Mouse (Mus musculus): Measurements from ENCODE around the gene Hsf5. TPM values are rescaled to one million over a fixed set of nuclear protein-coding genes. Genes with fewer than 3 reads are reported as not detected.

The Hsf5 gene
- total RNA-seq, 2 experiments from 2014 or later, result not detected

DNA sequence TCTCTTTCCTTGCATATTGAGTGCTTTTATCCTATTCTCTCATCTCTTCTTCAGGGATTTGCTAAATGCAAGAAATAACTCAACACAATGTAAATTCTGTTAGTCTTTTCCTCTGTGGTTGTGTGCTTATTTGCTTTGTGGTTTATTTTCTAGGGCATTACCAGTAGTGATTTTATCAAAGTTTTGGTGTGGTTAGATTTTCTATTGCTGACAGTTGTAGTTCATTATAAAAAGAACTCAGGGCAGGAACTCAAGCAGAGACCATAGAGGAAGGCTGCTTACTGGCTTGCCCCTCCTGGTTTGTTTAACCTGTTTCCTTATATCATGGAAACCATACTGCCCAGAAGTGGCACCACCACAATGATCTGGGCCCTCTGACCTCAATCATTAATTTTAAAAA is 25.9 kb downstream of the Hsf5 start:
- DNase-seq, result no peak

DNA sequence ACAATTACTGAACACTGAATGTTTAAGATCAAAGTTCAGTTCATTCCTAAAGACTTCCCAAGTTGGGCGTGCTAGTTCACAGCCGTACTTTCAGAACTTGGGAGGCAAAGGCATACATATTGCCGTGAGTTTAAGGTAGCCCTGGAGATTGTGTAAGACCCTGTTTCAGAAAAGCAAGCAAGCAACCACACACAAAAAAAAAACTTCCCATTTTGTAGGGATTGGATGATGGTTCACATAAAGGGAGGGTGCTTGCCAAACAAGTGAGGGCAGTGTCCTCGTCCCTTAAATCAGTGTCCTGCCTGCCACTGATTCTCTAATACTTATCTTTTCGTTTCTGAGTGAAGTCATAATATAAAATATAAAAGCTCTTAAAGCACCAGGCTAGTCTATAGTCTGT is 37.7 kb downstream of the Hsf5 start:
- no peak for DNase-seq

DNA sequence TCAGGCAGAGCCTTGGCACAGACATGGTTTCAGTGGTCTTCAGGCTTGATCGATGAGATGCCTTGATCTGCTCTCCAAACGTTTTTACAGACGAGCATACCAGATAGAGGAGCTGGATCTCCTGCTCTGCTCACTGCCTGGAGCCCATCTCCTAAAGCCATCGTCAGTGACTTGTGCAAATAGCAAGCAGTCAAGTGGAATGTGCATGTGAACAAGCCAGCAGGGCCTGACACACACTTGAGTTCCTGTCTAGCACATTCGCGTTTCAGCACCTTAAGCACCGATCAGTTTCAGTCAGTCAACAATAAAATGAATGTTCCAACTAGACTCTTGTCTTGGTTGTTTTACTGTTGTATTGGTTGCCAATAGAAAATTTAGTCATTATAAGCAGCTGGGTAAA is 42.3 kb downstream of the Hsf5 start:
- no peak for DNase-seq

DNA sequence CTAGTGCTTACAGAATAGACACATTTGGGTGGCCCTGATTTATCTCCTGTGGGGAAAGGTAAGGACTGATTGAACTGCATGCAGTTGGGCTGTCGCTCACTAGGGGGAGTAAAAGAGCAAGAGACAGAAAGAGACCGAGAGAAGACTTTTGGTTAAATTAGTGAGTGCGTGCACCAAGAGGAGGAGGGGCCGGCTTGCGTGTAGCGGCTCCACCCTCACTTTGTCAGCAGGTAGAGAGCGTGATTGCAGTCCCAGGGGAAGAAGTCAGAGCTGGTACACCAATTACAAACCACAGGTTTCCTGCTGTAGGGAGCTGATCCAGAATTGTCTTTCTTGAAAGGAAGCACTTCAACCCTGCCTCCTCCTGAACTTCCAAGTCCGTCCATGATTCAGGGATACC is 45.4 kb downstream of the Hsf5 start, which contains the start of gene Rnf43:
TSS of gene Rnf43 (plus strand) at position 316 of the 400 bp plus-strand sequence.
- peak; percentile 80 to 92 for DNase-seq

DNA sequence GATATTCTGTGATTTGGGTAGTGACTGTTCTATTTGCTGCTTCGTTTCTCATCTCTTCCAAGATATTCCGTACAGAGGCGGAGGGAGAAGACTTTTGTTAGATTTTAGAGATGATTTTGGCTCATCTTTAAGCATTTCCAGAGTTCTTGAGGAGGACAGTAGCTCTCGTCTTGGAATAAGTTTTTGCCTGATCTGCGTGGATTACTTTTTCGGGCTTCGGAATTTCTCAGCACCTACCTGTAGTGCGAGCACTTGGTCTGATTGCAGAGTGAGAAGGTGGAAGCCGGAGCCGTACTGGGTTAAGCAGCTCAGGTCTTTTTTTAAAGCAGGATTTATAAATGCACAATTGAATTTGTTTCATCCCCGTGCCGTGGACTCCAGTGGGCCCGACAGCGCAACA is 45.9 kb downstream of the Hsf5 start:
- DNase-seq, result peak in 1 of 2 experiments; percentile 5

DNA sequence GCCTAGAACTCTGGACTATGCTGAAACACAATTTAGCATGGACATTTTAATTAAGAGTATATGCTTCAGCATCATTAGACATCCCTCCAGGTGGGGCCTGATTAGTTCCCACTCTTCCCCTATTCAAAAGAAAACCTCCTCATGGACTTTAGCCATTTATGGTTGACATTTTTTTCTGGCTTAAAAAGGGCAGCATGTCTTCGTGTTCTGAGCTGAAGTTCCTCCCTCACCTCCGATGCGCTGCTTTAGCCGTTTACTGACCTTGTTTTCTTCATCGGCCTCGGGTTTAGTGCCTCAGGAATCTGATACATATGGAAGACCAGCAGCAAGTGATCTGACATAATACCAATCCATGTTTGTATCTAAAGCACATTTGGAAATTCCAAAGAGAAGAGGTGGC is 47.0 kb downstream of the Hsf5 start:
- no peak for DNase-seq

DNA sequence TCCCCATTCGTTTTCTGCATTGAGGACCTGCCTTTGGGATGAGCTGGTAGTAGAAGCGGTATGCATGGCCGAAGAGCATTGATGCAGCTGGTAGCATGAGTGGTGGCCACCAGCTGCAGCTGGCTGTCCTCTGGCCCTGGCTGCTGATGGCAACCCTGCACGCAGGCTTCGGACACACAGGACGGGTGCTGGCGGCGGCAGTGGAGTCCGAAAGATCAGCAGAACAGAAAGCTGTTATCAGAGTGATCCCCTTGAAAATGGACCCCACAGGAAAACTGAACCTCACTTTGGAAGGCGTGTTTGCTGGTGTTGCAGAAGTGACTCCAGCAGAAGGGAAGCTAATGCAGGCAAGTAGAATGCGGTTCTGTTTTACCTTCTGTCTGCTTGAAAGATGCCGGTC is 47.6 kb downstream of the Hsf5 start:
- no peak for DNase-seq

DNA sequence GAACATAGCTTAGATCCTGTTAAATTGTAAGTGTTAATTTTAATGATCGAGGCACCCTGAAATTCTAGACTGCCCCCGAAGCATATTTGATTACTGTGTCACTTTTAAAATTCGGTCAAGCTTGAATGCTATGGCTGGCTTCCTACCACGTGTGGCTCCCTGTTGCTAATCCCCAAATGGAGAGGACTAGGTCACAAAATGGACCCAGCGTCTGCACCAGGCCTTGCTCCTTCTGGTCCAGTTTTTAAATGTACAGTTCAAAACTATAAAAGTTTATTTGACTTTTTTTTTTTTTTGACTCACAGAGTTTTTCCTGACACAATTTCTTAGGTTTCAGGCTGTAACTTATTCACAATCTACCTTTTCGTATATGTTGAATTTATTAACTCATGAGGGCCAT is 48.3 kb downstream of the Hsf5 start:
- no peak for DNase-seq

DNA sequence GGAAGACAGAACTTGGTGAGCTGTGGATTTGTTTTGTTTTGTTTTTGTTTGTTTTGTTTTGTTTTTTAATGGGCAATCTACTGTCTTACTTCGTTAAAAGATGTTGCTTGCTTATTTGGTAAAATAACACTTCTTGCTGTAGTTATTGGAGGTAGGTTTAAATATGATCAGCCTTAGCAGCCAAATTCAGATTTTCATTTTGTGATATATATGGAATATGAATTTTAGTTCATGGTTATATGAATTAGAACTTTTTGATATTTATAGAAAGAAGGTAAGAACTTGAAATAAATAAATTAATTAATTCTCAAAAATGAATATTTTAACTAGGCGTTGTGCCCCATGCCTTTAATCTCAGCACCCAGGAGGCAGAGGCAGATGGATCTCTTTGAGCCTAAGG is 48.7 kb downstream of the Hsf5 start:
- DNase-seq, result no peak

DNA sequence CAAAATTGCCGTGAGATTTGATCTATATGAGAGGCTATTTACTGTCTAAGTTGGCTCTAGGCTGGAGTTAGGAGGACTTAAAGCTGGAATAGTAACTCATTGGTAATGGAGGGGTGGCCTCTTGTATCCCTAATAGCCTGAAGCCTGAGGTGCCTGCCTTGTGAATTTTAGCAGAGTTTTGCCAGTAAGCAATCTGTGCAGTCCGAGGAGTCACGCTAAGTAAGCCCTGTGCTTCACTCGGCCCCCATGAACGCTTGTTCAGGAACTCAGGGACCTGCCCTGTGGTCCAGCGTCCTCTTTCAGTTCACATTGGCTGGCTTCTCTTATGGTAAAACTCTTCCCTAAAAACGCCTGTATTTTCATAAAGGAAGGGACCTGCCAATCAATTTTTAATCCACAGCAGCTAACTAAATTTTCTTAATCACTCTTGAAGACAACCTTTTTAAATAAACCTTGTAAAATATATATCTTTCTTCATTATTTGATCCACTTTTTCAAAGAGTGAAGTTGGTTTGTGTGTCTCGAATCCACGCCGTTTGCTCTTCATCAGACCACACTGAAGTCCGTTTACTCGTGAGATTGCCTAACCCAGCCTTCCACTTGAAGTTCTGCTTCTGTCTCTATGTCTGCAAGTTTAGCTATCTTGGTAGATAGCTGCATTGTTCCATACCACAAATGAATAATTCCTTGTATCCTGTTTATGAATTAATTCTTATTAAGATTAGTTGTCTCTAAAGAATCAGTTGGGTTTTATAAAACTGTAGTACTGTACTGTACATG is 49.5 kb downstream of the Hsf5 start:
- no peak for DNase-seq

DNA sequence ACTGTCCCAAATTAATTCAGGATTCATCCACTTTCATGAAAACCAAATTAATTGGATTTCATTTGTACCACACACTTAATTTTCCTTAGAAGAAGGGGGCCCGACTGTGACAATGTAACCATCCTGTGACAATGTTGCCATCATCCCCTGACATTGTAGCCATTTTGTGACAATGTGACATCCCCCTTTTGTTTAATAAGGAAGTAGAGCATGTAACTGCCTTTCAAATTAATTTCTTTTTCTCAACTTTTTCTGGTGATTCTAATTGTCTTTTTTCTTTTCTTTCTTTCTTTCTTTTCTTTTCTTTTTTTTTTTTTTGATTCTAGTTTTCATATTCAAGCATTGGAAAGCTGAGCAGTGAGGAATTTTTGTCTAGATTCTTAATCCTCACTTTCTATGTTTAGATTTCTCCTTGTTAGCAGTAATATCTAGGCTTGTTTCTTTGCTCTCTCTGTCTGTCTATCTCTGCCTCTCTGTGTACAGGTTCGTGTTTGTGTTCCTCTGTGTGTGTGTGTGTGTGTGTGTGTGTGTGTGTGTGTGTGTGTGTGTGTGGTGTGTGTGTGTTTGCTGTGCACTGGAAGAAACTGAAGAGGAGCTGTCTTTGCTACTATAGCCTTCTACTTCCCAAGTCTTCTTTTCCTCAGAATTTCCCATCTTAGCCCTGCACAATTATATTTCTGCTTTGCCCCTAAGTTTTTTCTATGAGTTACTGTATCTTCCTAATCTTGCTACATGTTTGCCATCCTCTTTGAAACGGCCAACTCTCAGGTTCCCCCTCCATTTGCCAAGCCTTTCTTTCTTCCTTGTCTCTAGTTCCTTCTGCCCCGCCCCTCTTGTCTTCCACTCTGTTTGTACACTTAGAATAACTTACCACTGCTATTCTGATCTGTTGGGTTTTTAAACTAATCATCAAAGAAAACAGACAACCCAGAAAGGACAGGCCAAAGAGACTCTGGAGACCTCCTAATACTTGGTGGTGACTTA is 50.4 kb downstream of the Hsf5 start:
- DNase-seq, result no peak

DNA sequence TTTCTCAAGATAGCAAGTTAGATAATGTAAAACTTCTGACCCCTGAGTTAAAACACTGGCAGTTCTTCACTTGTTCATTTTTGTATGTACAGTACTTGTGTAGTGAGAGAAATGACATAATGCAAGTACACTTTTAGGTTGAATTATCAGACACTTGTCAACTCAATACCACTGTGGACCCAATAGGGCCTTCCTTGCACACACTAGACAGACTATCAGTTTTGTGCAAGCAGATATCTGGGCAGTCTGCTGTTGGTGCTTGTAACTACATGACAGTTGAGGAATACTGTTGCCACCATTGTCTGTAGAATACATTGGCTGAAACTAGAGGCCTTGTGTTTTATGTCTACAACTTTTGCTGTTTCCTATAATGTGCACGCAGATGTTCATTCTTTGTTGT is 56.3 kb downstream of the Hsf5 start:
- DNase-seq, result no peak

DNA sequence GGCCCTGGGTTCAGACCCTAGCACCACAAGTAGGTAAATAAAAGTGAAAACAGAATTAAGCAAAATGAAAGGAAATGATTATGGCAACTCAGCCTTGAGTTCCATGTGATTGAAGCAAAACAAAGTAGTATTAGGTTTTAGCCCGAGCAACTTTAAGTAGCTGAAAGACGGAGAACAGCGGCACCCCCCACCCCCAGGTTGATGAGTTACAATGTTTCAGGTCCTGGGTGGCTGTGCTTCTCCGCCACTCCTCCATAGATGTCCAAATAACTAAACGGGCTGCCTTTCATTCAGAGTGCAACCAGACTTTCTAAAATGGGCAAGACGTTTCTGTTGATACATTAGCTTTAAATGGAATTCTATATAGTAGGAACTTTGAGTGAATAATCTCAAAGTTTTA is 58.6 kb downstream of the Hsf5 start:
- DNase-seq, result no peak

DNA sequence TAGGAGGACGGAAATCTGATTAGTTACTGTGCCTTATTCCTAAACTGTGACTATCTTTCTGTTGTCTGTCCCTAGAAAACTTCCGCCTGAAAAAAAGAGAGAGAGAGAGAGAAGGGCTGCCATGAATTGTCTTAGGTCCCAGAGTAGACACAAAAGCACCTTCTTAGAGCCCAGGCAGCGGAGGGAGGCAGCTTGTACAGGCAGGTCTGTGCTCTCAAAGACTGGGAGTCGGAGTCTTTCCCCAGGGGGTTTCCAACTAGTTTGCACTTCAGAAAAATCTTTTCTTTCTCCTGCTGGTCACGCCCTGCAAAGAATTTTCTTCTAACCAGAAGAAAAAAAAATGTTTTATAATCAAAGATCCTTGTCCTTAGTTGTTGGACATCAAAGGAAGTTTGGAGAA is 60.8 kb downstream of the Hsf5 start:
- no peak for DNase-seq

DNA sequence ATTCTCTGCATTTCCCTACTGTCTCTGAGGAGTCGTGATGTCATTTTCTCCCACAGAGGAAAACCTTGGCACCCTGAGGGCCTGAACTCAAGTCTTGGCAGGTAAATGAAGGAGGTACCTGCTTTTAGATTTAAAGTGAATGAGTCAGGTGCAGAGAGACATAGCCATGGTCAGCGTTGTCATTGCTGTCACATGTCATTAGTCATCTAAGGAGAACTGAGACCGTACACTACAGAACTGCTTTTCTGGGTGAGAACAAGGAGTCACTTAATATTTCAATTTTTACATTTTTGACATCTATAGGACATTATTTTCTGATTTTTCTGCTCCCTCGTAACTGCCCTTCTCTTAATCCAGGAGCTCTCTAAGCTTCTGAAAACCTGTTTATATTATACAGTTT is 61.6 kb downstream of the Hsf5 start:
- no peak for DNase-seq

DNA sequence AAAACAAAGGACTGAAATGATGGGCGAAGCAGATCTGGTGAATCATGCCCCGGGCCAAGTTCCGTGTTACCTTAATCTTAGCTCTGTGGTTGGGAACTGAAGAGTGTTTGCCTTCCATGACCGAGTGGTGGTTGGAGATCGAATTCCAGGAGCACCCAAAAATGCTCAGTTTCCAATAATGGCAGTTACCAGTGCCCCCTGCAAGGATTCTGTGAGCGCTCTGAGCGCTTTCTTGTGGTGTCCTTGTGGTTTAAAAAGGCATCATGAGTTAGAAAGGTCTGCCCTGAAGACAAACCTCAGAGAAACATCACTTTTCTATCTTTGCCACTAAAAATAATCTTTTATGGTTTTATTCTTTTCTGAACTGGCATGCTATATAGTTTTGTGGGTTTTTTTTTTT is 62.0 kb downstream of the Hsf5 start:
- DNase-seq, result no peak

DNA sequence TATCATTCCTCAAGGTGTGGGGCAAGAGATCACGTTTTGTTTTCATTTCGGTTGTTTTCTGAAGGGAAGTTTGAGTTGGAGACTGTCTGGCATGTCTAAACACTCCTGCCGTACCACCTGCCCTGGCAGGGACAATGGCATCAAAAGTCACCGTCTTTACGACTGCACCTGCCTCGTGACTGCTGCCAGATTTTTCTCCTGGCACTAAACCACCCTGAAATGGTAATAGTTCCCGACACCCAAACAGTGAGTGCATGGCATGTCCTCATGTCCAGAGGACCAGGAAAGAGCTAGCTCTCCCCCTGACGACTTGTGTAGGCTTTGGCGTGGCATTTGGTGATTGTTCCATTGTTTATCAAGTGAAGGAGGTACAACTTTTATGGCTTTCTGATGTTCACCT is 63.8 kb downstream of the Hsf5 start:
- no peak for DNase-seq

DNA sequence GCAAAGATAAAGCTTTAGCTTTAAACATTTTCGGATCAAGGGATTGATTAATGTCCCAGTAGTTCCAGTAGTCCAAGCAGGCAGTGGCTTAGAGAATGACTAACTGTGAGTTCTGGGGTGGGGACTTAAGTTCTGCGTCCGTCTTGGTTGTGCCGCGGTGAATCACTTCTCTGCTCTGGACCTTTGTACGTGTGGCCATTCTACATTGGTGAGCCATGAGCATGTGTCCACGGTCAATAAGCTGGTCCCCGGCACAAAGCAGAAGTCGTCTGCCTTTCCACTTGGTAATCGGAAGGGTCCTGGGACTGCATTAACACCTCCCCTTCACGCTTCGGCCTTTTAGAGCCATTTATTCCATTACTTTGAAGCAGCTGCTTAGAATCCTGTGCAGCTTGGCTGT is 65.1 kb downstream of the Hsf5 start:
- DNase-seq, result no peak

DNA sequence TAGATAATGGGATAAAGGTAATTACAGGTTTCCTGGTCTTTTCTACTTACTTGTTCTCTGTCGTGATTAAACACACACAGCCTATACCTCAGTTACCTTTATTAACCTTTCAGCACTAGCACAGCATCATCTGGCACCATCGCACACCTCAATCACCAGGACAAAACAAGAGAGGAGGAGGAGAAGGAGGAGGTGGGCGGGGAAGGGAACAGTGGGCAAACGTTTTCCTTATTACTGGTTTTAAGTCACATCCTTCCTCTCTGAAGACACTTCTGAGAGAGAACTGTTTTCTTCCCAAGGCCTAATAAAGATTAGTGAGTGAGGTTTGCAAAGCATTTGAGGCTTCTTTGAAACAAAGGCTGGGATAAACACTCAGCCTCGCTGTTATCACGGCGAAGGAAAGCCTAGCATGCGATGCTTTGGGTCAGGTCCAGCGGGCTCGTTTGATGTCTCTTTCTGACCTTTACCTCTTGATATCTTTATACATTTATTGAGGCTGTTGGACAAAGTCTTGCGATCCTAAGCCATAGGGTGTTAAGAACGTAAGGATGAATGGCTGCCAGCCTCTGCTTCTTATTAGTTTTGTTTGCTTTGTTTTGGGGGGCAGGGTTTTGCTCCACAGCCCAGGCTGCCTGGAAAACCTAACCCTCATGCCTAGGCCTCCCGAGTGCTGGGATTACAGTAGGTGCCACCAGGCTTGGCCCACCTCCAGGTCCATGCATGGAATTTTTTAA is 66.0 kb downstream of the Hsf5 start:
- no peak for DNase-seq

DNA sequence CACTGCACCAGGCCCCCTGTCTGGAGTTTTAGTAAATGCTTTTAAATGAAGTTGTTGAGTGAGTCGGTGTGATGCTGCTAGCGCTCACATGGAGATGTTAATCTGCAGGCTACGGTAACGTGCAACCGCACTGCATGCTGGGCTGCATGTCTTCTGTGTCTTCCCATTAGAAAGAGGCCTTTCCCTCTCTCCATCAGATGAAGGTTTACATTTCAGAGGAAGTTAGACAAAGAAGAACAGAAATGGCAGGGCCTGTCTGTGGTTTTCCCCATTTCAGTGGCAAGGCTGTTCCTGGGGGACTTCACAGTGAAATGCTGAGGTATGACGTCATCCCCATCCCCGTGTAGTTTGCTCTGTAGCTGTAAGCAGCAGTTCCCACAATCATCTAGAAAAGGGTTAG is 69.4 kb downstream of the Hsf5 start:
- no peak for DNase-seq

DNA sequence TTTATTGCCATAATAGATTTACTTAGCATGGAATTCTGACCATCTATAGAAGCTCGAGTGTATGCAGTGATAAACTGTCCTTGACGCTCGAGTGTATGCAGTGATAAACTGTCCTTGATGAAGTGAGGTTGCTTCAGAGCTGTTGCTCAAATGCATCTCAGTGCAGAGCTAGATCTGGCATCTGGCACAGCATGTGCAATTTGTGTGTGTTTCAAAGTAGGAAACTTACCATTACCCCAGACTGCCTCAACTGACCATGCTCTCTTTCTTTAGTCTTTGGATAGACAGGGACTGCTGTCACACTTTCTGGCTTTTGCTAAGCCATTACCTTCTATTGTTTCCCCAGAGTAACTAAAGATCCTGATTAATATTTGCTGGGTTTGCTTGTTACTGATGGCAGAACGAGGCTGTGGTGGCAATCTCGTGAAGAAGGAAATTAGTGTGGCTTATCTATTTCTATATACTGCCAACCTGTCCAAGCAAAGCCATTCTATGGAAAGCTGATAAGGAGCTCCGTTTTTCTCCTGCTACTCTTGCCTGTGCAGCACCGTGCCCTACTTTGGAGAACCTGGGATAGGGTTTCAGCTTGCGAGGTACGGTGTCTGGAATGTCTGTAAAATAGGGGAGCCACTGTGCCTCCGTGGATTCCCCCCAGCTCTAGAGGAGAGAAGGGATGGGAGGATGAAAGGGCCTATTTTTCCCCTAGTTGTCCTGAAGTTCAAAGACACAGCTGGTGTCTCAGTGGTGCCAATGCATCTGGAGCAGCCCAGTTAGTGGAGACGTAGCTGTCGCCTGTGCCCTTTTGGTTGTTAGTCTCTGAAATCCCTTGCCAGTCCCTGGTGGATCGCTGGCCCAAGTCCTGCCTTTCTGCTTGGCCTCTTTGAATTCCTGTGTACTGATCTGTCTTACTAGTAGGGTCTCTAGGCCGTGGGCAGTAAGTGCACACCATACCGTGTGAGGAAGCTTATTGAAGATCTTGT is 70.6 kb downstream of the Hsf5 start:
- DNase-seq, result no peak

All from heart, adult 18-20 months (tissue).